10 mouse cellular contexts compared by ENCODE assay signal in genomic region chr13:109736290-109737078, GRCm38 (mm10).
DNase-seq lines count a peak whose midpoint lies in the region; ATAC-seq and TF ChIP-seq lines count a peak whose summit lies in the region.
"Had no signal": no experiment of that assay in that cellular context is flagged by ENCODE, and none has a peak within 500 bp of the region (broad histone marks: within the 10 kb centered on the region; RNA-seq: fewer than 3 reads in every experiment).

No protein-coding gene starts in this region.

- 45% methylated on average over 8 of the region's 8 CpGs for WGBS in midbrain, embryonic 14.5 days
- WGBS in midbrain, embryonic 10.5 days, result 60% methylated on average over 8 of the region's 8 CpGs
- WGBS in embryonic facial prominence, embryonic 14.5 days, result 34% methylated on average over 8 of the region's 8 CpGs

- no peak overlapping the region for H3K27ac ChIP-seq in gastrocnemius, adult 2 months
- H3K27ac ChIP-seq in midbrain, embryonic 14.5 days (replicated peaks; ENCODE audit: low read depth, low read length), result no peak overlapping the region
- H3K27ac ChIP-seq in midbrain, embryonic 10.5 days (replicated peaks), result no peak overlapping the region
- H3K27ac ChIP-seq in embryonic facial prominence, embryonic 14.5 days (replicated peaks; ENCODE audit: low read depth, low read length), result no peak overlapping the region
- H3K27ac ChIP-seq: embryonic facial prominence, embryonic 15.5 days; macrophage had no signal

- peak; percentile 84 for TF ChIP-seq CTCF in gastrocnemius, adult 2 months (IDR thresholded peaks at IDR 0.05)

- no peak overlapping the region for H3K9ac ChIP-seq in midbrain, embryonic 14.5 days (replicated peaks; ENCODE audit: low read length)
- no peak overlapping the region for H3K9ac ChIP-seq in embryonic facial prominence, embryonic 14.5 days (ENCODE audit: low read depth, low read length)
- H3K9ac ChIP-seq: embryonic facial prominence, embryonic 15.5 days had no signal

- ATAC-seq in midbrain, embryonic 14.5 days (ENCODE audit: low FRiP score, low TSS enrichment), result no peak; the same call in 1 of the 2 replicates
- no peak; the same call in 1 of the 2 replicates for ATAC-seq in embryonic facial prominence, embryonic 14.5 days (ENCODE audit: low read depth)

- no peaks in the 10 kb centered on the region for H3K4me1 ChIP-seq in midbrain, embryonic 14.5 days (ENCODE audit: control insufficient read depth, insufficient read depth, low read length)
- peaks cover 6% of the 10 kb centered on the region for H3K4me1 ChIP-seq in midbrain, embryonic 10.5 days
- H3K4me1 ChIP-seq in embryonic facial prominence, embryonic 14.5 days (ENCODE audit: control insufficient read depth, insufficient read depth, low read length), result no peaks in the 10 kb centered on the region
- H3K4me1 ChIP-seq: embryonic facial prominence, embryonic 15.5 days had no signal

- H3K9me3 ChIP-seq in midbrain, embryonic 14.5 days (ENCODE audit: control insufficient read depth, low read length), result no peaks in the 10 kb centered on the region
- H3K9me3 ChIP-seq in midbrain, embryonic 10.5 days (replicated peaks), result no peaks in the 10 kb centered on the region
- no peaks in the 10 kb centered on the region for H3K9me3 ChIP-seq in embryonic facial prominence, embryonic 14.5 days (ENCODE audit: control insufficient read depth, low read length)
- H3K9me3 ChIP-seq: embryonic facial prominence, embryonic 15.5 days had no signal

- intact Hi-C loops in gastrocnemius, adult 2 months (cut with DNase I), result loop anchor here (2.0 to 10.0 kb wide), 3 partner anchors 104 to 182 kb away; no protein-coding TSS in a partner anchor
- intact Hi-C loops in gastrocnemius, postnatal 36 days (cut with DNase I), result no loop called here

- no peak for DNase-seq in gastrocnemius, adult 2 months
- DNase-seq in gastrocnemius, postnatal 36 days, result no peak
- peak; percentile 81 for DNase-seq in midbrain, embryonic 14.5 days
- DNase-seq in midbrain, embryonic 10.5 days (ENCODE audit: low spot score), result no peak
- DNase-seq in embryonic facial prominence, embryonic 14.5 days (ENCODE audit: low spot score), result peak; percentile 67
- DNase-seq in retina, postnatal 7 days (ENCODE audit: low read depth, low spot score), result peak; percentile 9
- no peak for DNase-seq in B cell, adult 2 months
- no peak for DNase-seq in layer of hippocampus, postnatal 36 days

- no peaks in the 10 kb centered on the region for H3K36me3 ChIP-seq in midbrain, embryonic 14.5 days (ENCODE audit: control insufficient read depth, insufficient read depth, low read length)
- no peaks in the 10 kb centered on the region for H3K36me3 ChIP-seq in midbrain, embryonic 10.5 days
- H3K36me3 ChIP-seq in embryonic facial prominence, embryonic 14.5 days (ENCODE audit: control insufficient read depth, insufficient read depth, low read length), result no peaks in the 10 kb centered on the region
- H3K36me3 ChIP-seq: embryonic facial prominence, embryonic 15.5 days had no signal

- no peak overlapping the region for H3K4me2 ChIP-seq in midbrain, embryonic 14.5 days (ENCODE audit: low read length)
- H3K4me2 ChIP-seq in embryonic facial prominence, embryonic 14.5 days (ENCODE audit: low read depth, low read length), result no peak overlapping the region
- H3K4me2 ChIP-seq: embryonic facial prominence, embryonic 15.5 days had no signal

- H3K4me3 ChIP-seq in gastrocnemius, adult 2 months, result no peak overlapping the region
- no peak overlapping the region for H3K4me3 ChIP-seq in midbrain, embryonic 14.5 days (replicated peaks; ENCODE audit: low read depth, low read length)
- no peak overlapping the region for H3K4me3 ChIP-seq in midbrain, embryonic 10.5 days
- H3K4me3 ChIP-seq in embryonic facial prominence, embryonic 14.5 days (ENCODE audit: low read depth, low read length), result no peak overlapping the region
- H3K4me3 ChIP-seq: embryonic facial prominence, embryonic 15.5 days had no signal

- H3K27me3 ChIP-seq in midbrain, embryonic 14.5 days (ENCODE audit: control insufficient read depth, insufficient read depth, low read length), result no peaks in the 10 kb centered on the region
- H3K27me3 ChIP-seq in midbrain, embryonic 10.5 days (ENCODE audit: low read depth, poor library complexity, severe bottlenecking), result no peaks in the 10 kb centered on the region
- peaks cover 3% of the 10 kb centered on the region; the same call in 1 of the 2 replicates for H3K27me3 ChIP-seq in embryonic facial prominence, embryonic 14.5 days (replicated peaks; ENCODE audit: control insufficient read depth, insufficient read depth, low read length)
- H3K27me3 ChIP-seq: embryonic facial prominence, embryonic 15.5 days had no signal

Comparison
In these comparisons a context has a peak if more than half of its experiments do, and no peak if none do; other contexts are left out.
1. DNase-seq: peak in midbrain, embryonic 14.5 days (single experiment), embryonic facial prominence, embryonic 14.5 days (single experiment) and retina, postnatal 7 days (single experiment); none in gastrocnemius, adult 2 months (single experiment), gastrocnemius, postnatal 36 days (0 of 2), midbrain, embryonic 10.5 days (single experiment), B cell, adult 2 months (0 of 2) and layer of hippocampus, postnatal 36 days (0 of 2).